Mouse (Mus musculus) mesoderm, embryonic 11.5 days (tissue): ENCODE measurements around the gene Olfr228.
"Not testable (repeated sequence)": the region's sequence is repeated elsewhere in the genome, so short reads cannot be mapped to it uniquely, and the experiment has no call there.

Source experiments
- DNase-seq: peaks from one replicate; pipeline ENCODE4 v3.0.0-alpha.2; 2012; ENCODE audit warnings: low read depth, low spot score

Gene Olfr228

GRCm38 (mm10) chr2:86487286-86487685, at the start of gene Olfr228:
Olfr228 (minus strand) TSS chr2:86487386.
- DNase-seq: no peak

GRCm38 (mm10) chr2:86530991-86531390, 43.8 kb upstream of the Olfr228 start:
- DNase-seq: no peak

- DNase-seq: no peak
Measured at GRCm38 (mm10) chr2:86508161-86508560, 21.0 kb upstream of the Olfr228 start, which contains the start of gene Olfr1076. Olfr1076 (plus strand) TSS chr2:86508461.

- DNase-seq: no peak
Measured at GRCm38 (mm10) chr2:86464442-86465109, 22.6 kb downstream of the Olfr228 start.

GRCm38 (mm10) chr2:86460434-86460833, 26.8 kb downstream of the Olfr228 start:
- no peak for DNase-seq

GRCm38 (mm10) chr2:86456169-86456568, 31.0 kb downstream of the Olfr228 start, which contains the start of gene Olfr1066:
Olfr1066 (minus strand) TSS chr2:86456269.
- no peak for DNase-seq

- not testable (repeated sequence) for DNase-seq
Measured at GRCm38 (mm10) chr2:86450491-86450890, 36.7 kb downstream of the Olfr228 start, which contains the start of gene Olfr1065. Olfr1065 (minus strand) TSS chr2:86450591.

- DNase-seq: not testable (repeated sequence)
Measured at GRCm38 (mm10) chr2:86442101-86442500, 45.1 kb downstream of the Olfr228 start.
